Mouse (Mus musculus): ENCODE results near the gene Cox10.

Gene Cox10

DNA sequence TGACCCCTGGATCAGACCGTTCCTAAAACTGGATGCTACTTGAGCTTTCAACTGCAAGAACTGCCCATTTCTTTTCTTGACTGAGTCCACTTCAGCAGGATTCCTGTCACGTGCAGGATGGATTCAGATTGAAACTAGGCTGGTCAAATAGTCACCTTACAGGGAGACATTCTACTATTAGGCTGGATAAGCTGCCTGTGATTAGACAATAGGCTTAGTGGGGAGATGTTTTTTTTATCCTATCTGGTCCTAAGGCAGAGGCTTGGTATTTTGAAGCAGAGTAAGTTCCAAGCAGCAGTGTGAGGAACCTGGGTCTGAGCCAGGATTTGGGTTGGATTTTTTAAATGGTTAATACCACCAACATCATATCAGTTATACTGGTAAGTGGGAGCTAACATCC is 125.4 kb downstream of the Cox10 start:
- DNase-seq (ENCODE audit: low spot score in 2 of 2): no peak

DNA sequence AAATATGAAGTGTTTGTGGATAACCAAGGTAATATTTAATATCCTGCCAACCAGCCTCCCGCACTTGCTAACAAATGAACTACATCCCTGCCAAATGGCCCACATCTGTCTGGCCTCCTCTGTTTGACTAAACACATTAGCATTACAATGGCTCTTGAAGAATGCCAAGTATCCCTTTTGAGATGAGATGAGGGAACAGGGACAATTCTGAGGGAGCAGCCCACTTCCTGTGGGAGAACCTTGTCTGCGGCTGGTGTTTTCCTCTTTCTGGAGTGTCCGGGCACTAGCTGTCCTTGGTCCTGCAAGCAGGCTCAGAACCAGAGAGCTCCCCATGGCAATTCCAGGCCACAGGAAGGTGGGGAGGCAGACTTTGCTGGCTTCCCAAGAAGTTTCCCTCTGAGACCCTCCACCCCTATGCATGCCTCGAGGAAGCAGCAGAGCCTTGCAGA is 126.5 kb downstream of the Cox10 start:
- DNase-seq (ENCODE audit: low spot score in 2 of 2): no peak

GRCm38 (mm10) chr11:63951831-63952631 is 127.2 kb downstream of the Cox10 start:
- DNase-seq (ENCODE audit: low spot score in 2 of 2): peak; percentile 63 to 67

- DNase-seq (ENCODE audit: low spot score in 2 of 2): no peak
Observed at GRCm38 (mm10) chr11:63948371-63948770, 130.9 kb downstream of the Cox10 start.

GRCm38 (mm10) chr11:63947024-63947423 is 132.2 kb downstream of the Cox10 start:
- peak in 1 of 2 experiments; percentile 44 for DNase-seq (ENCODE audit: low spot score in 2 of 2)

DNA sequence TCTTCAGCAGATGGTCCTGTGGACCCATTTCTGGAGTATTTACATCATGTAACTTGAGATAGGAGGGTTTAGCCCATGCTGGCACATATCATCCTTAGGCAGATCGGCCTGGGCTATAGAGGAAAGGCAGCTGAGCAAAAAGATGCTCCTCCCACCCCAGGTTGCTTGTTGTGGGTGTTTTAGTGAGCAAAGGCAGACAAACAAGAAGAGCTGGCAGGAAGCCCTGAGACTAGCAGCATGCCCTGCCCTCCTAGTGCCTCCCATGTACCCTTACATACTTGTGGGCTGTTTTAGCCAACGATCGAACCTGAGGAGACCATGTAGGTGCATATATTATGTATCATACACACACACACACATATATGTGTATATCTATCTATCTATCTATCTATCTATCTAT is 135.3 kb downstream of the Cox10 start:
- no peak for DNase-seq (ENCODE audit: low spot score in 2 of 2)

DNA sequence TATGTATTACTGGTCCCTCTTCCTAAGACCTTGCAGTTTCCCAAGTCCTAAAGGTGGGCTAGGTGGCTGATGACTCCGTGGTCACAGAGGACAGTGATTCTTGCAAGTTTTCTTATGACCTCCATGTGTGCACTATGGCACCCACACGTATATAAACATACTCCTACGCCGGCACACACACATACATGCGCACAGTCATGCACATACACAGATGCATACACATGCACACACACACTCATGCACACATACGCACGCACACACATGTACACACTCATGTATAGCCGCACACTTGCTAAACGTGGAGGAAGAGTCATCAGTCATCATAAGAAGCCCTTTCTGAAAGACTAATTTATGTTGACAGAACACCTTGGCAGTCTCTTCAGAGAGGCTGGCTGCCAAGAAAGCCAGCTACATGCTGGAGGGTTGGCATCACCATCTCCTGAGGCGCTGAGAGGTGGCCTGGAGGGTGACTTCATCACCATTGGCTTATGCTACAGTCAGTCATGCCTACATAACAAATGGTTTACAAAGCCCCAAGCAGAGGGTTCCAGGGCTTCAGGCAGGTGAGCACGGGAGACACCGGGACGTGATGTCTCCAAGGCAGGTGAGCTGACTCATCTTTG is 135.9 kb downstream of the Cox10 start:
- DNase-seq (ENCODE audit: low spot score in 2 of 2): no peak

DNA sequence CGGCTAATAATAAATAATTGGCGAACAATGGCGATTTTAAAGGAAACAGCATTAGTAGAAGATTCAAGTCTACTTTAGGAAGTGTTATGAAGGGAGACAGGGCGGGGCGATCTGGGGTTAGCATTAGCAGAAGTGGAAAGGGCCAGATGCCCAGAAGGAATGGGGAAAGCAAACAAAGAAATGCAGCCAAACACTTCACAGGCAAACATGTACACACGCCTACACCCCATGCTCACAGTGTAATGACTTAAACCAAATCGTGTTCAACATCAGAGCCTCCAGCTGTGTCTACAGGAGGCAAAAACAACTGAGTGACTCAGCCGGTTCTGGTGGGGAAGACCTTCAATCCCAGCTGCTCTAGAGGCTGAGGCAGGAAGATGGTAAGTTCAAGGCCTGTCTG is 137.1 kb downstream of the Cox10 start:
- DNase-seq (ENCODE audit: low spot score in 2 of 2): no peak

DNA sequence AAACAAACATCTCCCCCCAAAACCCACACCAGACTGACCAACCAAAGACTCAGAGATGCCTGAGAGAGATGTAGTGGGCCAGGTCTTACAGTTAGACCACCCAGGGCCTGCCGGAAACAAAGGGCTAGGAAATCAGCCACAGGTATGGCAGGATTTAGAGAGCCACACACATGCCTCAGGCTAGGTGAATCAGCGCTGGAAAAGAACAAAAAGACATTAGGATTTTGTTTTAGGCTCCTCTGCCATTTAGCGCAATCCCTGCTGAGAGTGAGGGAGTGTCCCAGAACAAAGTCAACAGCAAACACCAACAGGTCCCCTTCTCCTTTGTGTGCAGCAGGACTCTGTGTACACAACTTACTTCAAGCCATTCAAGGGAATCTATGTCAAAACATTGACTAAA is 142.6 kb downstream of the Cox10 start:
- no peak for DNase-seq (ENCODE audit: low spot score in 2 of 2)

- no peak for DNase-seq (ENCODE audit: low spot score in 2 of 2)
Observed at GRCm38 (mm10) chr11:63926901-63927300, 152.4 kb downstream of the Cox10 start.

DNA sequence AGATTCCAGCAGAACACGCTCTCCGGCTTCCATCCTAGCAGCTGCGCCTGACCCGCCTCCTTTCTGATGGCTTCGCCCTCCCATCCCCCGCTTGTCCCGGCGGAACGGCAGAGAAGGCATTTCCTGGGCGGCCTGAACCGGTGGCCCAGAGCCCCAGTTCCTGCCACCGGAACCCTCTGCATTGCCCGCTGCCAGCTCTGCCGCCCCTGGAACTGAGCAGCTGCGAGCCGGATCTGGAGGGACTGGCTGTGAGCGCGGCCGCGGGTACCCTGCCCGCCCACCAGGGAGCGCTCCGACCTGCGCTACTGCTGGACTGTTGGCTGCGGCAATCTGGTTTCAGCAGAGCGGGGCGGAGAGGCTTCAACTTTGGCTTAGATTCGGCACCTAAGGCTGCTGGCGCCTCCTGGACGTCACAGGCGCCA is 154.1 kb downstream of the Cox10 start:
- peak; percentile 74 to 79 for DNase-seq (ENCODE audit: low spot score in 2 of 2)

DNA sequence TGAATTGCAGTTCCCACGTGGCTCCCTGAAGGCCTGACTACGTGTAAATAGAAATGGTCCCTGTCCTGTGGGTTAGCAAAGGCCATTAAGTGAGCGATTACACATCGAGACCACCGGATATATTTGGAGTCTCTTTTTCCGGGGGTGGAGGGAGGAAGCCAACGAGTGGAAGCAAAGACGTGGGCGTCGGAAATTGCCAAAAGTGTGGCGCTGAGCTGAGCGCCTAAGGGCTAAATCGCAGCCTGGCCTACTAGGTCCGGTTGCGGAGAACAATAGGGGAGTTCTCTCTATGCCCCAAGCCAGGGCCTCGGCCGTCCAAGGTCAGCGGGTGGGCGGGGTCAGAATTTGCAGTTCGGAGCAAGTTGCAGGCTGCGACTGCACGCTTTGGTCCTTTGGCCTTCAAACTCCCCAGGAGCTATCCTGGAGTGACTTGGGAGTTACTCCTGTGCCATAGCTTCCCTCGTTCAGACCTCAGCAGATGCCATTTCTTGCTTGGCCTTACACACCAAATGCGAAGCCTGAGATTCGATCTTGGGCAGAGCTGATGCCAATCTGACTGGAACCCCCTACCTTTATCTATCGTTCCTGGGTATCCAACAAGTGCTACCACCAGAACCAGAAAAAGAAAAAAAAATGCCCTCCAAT is 154.9 kb downstream of the Cox10 start:
- no peak for DNase-seq (ENCODE audit: low spot score in 2 of 2)

GRCm38 (mm10) chr11:63923386-63923785 is 155.9 kb downstream of the Cox10 start:
- DNase-seq (ENCODE audit: low spot score in 2 of 2): no peak

DNA sequence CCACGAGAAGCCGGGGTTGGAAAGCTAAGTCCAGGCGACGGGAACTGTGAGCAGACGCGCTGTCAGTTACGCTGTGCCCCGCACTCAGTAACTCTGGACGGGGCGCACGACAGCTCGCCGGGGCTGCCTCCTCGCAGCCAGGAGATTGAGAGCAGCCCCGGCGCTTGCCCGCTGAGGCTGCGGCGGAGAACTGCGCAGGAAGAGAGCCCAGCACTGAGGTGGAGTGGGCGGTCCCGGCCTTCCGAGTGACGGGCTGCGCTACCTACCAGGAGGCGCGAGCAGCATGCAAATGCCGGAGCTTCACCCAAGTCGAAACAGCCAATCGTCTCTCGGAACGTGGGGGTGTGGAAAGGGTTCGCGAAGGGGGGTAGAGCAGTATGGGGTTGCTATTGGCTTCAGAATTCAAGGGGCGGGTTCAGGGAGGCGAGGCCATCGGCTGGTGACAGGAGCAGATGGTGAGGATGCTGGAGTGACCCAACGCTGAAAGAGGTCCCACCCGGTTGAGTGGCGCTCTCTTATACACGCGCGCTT is 157.1 kb downstream of the Cox10 start, which contains the start of gene Hs3st3b1:
Gene Hs3st3b1 (minus strand): TSS at position 200 of the 531 bp plus-strand sequence.
- DNase-seq (ENCODE audit: low spot score in 2 of 2): peak; percentile 95

DNA sequence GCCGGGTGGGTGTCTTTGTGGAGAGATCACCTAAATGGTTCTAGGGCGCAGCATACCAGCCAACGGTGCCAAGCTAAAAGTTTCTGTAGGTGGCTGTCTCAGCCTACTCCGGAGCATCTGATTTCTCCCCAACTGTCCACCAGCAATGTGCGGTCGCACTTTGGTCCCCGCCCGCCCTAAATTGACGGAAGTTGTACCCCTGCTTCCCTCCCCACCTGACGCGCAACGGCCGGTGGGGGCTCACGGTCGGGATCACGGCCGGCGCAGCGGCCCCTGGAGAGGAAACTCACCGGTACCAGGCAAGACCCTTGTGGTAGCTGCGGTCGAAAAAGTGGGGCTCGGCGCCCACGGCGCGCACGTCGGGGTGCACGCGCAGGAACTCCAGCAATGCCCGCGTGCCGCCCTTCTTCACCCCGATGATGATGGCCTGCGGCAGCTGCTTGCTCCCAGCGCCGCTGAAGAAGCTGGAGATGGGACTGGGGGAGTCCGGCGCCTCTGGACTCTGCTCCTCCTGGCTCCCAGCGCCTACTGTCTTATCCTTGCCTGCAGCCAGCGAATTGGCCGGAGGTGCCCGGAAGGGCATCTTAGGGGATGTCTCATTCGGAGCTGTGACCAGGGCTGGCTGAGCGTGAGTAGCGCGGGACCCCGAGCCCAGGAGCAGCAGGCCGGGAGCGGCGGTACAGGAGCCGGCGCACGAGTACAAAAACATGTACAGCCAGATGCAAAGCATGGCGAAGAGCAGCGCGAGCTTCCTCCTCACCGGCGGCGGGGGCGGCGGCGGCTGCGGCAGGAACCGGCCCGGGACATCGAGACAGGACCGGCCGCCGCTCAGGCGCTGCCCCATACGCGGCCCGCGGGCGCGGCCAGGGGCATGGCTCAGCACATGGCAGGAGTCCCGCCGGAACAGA is 158.0 kb downstream of the Cox10 start:
- no peak for DNase-seq (ENCODE audit: low spot score in 2 of 2)

- DNase-seq (ENCODE audit: low spot score in 2 of 2): peak; percentile 30 to 61
Observed at GRCm38 (mm10) chr11:63920531-63920930, 158.7 kb downstream of the Cox10 start.

- DNase-seq (ENCODE audit: low spot score in 2 of 2): no peak
Observed at GRCm38 (mm10) chr11:63919211-63920098, 159.8 kb downstream of the Cox10 start.

DNA sequence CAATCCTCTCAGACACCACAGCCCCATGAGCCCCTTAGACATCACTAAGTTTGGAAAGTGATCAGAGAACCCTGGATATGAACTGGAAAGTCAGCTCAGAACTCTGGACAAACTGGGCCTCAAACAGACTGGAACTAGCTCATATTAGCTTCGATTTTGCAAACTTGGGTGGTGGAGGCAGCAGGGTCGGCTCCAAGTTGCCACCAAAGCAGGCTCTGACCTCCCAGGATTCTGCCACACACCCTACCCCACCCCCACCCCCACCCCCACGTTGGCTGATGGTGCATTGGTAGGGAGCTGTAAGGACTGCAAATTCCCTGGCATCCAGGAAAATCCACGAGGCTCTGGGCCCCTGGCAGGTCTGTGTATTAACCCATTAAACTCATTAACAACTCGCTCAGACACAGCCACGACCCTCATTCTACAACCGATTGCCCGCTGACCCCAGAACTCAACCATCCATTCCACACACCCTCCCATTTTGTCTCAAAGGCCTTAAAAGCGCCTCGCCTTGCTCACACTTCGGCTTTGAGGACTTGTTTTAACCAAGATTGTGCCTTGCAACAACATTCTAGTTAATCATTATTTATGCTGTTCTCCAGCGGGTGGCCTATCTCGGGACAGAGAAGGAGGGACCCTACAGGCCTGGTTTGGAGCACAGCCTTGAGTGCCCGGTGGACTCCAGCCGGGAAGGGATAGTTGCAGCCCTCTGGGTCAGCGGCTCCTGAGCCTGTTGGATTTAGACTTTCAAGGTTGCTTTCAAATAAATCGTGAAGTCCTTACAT is 160.8 kb downstream of the Cox10 start:
- DNase-seq (ENCODE audit: low spot score in 2 of 2): no peak

DNA sequence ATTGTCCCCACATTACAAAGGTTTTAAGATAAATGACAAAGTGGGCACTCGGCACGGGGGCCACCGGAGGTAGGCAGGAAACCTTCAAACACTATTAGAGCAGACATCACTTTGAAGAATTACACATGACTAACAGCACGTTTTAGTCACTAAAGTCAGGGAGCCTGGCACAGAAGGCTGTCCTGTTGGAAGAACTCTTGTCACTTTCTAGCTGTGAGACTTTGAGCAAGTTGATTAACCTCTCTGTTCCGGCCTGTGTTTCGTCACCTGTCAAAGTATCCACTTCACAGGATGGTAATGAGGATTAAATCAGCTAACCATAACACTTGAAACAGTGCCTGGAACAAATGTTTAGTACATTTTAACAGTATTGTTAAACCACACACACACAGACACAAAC is 161.7 kb downstream of the Cox10 start:
- no peak for DNase-seq (ENCODE audit: low spot score in 2 of 2)

DNA sequence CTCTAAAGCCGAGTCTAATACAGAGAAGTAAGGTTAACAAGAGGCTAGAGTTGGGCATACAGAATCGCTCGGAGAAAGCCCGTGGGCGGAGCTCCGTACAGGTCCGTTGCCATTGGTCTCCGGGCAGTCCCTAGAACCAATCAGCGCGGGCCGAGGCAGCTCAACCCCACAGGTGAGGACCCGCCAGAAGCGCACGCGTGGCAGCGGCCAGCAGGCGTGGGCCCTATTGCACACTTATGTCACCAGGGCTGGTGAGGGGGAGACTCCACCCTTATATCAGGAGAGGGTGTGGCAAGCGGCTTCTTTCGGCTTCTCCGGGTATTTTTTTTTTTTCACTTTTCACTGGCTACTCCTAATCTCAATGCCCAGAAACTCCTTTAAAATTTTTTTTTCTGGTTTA is 164.9 kb downstream of the Cox10 start:
- peak; percentile 68 for DNase-seq (ENCODE audit: low spot score in 2 of 2)

Data from heart, adult 9 months (tissue).